Mouse (Mus musculus) thymus, postnatal 10 days (tissue): ENCODE measurements around the gene Drosha.
A peak's percentile ranks its signal among the peaks of the same experiment; 100 is the strongest.
"Not testable (repeated sequence)": the region's sequence is repeated elsewhere in the genome, so short reads cannot be mapped to it uniquely, and the experiment has no call there.

Source experiments
- DNase-seq, 2 experiments: peaks; one replicate each; pipeline ENCODE4 v3.0.0; 2021; ENCODE audit warnings: low spot score in 2 of 2

Gene Drosha

GRCm38 (mm10) chr15:12824197-12824952, at the start of gene Drosha, which contains the start of gene 6030458C11Rik:
Gene Drosha, plus strand, starts transcription at chr15:12824815.
Gene 6030458C11Rik, minus strand, starts transcription at chr15:12824649.
- DNase-seq = peak; percentile 98

DNA sequence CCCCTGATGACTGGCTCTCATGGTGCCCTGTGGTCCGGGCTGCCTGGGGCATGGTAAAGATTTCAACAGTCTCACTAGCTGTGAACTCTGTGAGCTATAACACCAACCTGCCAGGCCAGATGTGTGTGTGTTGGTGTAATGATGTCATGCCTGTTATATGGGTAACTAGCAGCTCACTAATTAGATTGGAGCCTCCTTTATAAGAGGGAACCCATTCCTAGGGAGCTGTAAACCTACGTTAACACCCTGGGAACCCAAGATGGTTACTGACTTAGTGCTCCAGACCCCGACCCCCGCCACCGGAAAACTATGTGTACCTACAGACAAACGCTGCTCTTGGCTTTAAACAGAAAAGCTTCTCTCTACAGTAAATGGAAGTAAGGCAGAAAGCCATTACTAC, 43.3 kb upstream of the Drosha start:
- DNase-seq = no peak

GRCm38 (mm10) chr15:12781729-12782326, 42.8 kb upstream of the Drosha start:
- no peak for DNase-seq

GRCm38 (mm10) chr15:12788536-12788935, 36.1 kb upstream of the Drosha start:
- DNase-seq = no peak

DNA sequence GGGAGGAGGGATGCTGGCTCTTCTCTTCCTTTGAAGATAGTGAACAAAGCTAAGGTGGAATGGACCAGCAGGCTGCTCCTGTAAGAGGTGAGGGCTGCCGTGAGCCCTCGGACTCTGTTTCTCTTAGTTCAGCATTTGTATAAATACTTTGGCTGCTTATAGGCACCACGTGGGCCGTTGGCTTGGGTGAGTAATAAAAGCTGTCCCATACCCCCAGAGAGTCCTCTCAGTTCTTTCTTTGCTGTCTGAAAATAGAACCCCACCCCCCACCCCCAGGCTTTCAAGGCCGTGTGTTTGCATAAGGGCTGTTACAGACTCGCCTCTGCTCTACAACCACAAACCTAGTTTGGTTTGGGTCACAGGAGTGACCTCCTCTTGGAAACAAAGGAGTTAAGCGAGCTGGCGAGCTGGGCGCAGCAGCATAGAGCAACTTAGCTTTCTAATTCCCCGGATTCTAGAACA, 35.2 kb upstream of the Drosha start:
- DNase-seq = no peak

DNA sequence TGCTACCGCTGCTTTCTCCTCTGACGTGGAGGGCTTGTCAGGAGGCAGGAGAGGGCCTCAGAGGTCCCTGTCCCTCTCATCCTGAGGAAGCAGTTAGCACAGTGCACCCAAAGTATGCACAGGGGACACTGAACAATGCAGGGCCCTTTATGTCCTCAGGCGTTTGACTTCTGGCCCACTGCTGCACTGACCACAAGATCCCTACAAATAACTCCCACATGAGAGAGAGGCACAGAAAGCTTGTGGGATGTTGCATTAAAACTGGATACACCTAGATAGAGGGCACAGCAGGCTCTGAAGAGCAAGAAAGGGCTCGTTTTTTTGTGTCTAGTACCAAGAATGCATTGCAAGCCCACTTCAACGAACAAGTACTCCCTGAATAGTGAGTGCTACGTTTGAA, 30.3 kb upstream of the Drosha start:
- DNase-seq = no peak

GRCm38 (mm10) chr15:12795457-12795894, 29.1 kb upstream of the Drosha start:
- DNase-seq = peak; percentile 28 to 70

GRCm38 (mm10) chr15:12795909-12796470, 28.6 kb upstream of the Drosha start:
- no peak for DNase-seq

- DNase-seq = no peak
These were observed 26.6 kb upstream of the Drosha start for GRCm38 (mm10) chr15:12798043-12798442.

DNA sequence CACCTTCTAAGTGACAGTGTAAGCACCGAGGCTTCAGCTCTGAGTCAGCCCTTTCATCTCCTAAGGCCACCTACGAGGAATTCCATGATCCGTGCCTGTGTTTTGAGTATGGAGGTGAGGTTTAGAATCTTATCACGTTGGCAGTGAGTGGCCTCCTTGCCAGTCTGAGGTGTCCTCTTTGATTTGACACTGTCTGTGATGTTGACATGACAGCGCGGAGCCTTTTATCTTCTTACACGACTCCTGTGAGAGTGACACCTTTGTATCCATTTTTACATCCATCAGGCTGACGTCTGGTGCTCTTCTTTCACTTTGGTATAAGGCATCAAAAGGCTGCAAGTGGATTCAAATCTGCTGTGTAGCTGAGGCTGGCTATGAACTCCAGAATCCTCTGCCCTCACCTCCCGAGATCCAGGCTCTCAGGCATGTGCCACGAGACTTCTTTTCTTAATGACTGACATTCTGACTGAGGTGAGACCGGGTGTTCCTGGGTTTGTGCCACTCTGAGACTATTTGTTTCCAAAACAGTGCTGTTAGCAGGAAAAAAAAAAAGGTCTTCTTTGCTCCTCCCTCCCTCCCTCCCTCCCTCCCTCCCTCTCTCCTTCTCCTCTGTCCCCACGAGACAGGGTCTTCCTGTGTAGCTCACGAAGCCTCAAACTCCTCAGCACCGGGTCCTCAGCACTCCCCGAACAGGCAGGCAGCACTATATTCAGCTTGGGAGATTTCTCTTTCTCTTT, 24.0 kb upstream of the Drosha start:
- no peak for DNase-seq

DNA sequence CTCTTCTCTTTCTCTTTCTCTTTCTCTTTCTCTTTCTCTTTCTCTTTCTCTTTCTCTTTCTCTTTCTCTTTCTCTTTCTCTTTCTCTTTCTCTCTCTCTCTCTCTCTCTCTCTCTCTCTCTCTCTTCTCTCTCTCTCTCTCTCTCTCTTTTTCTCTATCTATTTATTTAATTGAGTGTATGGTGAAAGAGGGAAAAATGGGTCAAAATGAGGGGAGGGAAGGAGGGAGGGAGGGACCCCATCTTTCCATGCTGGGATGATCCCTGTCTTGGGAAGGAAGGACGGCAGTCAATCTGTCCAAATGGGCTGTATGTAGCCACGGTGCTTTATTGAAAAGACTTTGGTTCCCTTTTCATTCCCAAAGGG, 23.5 kb upstream of the Drosha start:
- DNase-seq = not testable (repeated sequence)

GRCm38 (mm10) chr15:12805071-12805470, 19.5 kb upstream of the Drosha start:
- DNase-seq = no peak

GRCm38 (mm10) chr15:12807088-12807487, 17.5 kb upstream of the Drosha start:
- no peak for DNase-seq

DNA sequence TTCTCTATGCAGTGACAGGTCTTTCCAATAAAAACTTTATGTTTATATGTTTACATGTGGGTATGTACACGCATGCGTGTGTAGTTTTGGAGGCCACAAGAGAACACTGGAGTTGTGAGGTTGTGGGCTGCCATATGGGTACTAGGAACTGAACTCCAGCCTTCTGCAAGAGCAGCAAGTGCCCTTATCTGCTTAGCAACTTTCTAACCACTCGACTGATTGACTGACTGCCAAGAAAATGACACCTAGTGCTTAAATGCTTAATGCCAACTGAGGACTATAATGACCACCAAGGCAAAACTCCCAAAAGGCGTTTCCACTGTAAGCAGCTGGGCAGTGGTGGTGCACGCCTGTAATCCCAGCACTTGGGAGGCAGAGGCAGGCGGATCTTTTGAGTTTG, 15.3 kb upstream of the Drosha start:
- DNase-seq = no peak

DNA sequence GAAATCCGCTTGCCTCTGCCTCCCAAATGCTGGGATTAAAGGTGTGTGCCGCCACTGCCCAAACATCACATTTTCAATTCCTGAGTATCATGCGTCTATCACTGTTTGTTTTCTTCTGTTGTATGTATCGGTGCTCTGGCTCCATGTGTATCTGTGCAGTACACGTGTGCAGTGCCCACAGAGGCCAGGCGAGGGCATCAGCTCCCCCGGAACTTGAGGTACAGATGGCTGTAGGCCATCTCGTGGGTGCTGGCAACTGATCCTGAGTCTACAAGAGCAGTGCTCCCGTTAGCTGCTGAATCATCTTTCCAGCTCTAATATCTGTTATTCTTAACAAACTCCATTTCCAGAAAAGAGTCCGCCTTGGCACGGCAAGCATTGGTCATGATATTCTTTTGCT, 12.0 kb upstream of the Drosha start:
- no peak for DNase-seq

GRCm38 (mm10) chr15:12817592-12817991, 7.0 kb upstream of the Drosha start:
- no peak for DNase-seq

- DNase-seq = no peak
These were observed 1.9 kb upstream of the Drosha start for GRCm38 (mm10) chr15:12822416-12823395.

DNA sequence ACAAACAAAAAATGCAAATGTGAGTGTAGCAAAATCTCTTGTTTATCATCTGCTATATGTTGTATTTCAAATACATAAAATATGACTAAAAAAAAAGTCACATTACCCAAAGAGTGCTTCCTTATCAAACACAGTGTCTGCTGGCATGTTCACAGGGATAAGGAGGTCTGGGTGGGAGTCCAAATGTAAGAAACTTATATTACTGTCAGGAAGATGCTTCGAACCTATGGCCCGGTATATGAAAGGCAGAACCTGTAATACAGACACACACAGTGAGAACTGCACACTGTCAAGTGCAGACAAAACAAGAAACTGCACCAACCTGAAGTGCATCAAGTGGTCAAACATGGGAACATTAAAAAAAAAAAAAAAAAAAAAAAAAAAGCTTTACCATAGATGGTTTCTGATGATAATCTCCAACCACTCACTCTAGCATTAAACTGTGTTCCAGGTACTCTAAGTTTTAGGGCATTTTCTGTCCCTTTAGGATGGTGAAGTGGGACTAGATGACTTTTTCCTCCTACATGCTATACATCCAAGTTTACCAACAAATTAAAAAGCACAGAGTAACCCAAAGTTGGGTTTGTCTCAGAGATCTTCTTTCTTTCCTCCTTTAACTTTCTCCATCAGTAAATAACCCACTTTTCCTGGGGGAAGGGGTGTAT, 1.0 kb upstream of the Drosha start:
- DNase-seq = no peak

DNA sequence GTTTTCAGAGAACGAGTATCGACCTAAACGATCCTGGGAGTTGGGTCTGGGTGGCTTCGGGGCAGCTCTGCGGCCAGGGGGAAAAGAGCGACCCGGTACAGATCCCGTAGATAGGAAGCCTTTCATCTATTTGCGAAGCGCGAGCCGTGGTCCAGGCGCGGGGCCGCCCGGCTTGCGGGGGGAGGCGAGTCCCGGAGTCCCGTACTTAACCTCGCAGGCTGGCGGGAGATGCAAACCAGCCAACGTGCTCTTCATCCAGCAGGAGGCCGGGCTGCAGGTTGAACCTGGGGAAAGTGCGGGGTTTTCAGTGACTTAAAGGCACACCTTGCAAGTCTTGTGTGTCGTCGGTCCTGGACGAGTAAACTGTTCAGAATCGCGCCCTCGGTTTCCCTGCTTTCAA, 350 bp downstream of the Drosha start:
- DNase-seq = peak in 1 of 2 experiments; percentile 51

GRCm38 (mm10) chr15:12825408-12825807, 793 bp downstream of the Drosha start:
- DNase-seq = no peak

- DNase-seq = no peak
These were observed 5.3 kb downstream of the Drosha start for GRCm38 (mm10) chr15:12829878-12830277.
